Mouse (Mus musculus) activated CD4-positive, CD25-positive, alpha-beta regulatory T cell, adult 4 months (primary cell): ENCODE results near the gene Xrcc3. TPM values are rescaled to one million over a fixed set of nuclear protein-coding genes. Genes with fewer than 3 reads are reported as not detected.

Experiments
- ATAC-seq: one replicate; pipeline ENCODE4 v1.8.0; 2017
- polyA plus RNA-seq, 2 experiments: library from polyadenylated mRNA; unstranded; fragments of 100-300 nt; shearing (Covaris generic); gene quantifications; one replicate each; pipeline ENCODE4 v1.2.1; 2017

Xrcc3 gene
- polyA plus RNA-seq, 2 experiments from 2014 or later = 4.0 to 5.6 TPM

DNA sequence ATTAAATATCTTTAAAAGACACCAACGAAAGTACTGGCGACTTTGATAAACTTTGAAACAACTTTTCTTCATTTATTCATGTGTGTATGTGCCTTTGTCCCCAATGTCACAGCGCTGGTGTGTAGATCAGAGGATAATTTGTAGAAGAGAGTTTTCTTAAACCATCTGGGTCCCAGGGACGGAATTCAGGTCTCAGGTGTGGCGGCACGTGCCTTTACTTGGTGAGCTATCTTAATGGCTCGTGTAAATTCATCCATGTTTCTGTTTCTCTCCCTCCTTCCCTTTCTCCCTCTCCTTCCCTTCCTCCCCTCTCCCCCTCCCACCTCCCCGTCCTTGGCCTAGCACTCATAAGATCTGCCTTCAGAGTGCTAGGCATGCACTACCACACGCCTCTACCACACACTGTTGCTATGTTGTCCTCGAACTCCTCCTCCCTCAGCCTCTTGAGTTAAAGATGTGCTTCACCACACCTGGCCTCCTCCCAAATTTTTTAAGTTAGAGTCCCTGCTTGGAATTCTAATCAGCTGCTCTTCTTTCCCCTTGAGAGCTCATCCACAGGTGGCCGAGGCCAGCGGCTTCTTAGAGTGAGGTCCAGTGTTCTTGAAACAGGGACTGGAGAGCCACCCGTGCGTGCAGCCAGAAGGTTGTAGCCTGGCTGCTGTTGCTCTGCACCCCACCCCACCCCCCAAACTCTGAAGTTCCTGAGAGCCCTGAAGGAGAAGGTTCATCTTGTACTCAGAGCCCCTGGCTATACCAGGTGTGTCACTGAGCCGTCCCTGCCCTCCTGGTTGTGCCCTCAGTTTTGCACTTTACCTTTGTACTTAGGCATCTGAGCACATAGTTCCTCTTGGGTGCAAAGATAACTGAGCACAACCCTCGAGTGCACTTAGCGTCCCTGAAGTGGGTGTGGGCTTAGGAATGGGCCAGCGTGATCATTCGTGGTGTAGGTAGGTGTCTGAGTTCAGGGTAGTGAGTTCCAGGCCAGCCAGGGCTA lies 1.4 kb upstream of the Xrcc3 start:
- no peak for ATAC-seq

DNA sequence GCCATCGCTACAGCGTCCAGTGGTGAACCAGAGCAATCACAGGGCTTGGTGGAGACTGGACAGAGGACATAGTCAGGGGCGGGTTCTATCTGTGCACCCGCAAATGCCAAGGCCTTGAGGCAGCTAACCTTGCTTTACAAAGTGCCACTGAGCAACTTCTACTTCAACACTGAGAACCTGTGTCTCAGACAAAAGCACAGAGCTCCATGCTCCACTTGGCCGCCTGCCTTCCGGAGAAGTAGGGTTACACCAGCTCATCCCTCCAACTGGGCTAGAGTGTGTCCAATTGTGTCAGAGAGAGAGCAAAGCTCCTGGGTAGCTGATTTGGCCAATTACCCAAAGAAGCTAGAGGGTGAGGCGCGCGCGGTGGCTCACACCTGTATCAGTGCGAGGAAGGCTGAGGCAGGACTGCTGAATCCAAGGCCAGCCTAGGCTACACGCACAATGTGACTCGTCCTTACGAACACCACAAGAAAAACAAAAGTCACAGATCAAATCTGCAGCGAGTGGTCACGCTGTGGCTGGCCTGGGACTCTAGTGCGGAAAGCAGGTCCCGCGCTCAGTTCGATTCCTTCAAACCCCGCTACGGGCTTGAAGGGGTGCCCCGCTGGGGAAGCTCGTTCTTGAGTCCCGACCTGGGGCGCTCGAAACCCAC lies 435 bp downstream of the Xrcc3 start:
- peak; percentile 5 for ATAC-seq

DNA sequence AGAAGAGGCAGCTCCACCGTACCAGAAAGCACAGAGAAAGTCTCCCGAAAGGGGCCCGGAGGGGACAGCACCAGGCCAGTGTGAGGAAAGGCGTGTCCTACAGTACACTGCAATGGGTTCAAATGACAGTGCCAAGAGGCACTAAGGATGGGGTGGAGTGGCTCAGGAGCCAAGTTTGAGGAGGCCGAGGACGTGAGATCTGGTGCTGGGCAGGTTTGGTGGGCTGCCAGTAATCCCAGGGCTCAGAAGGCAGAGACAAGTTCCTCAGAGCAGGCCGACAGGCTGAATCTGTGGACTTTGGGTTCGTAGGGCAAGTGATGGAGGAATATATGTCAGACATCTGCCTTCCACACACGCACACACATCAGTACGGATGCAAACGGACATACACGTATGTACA lies 1.1 kb downstream of the Xrcc3 start:
- ATAC-seq = no peak

DNA sequence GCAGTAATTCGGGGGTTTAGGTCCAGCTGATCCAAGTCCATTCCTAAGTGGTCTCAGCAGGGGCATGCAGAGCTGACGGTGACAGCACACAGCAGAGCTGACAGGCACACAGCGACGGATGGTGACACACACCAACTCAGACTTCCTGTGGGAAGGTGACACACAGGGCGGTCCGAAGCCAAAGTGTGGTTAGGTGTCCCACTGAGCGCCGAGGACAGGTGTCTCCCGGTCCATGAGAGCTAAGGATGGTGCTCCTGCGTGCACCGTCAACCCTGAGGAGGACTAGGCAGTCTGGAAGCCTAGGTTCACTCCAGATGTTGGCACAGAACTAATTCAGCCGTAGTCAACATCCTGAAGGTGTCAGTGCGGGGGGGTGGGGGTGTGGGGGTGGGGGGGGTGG lies 1.6 kb downstream of the Xrcc3 start:
- ATAC-seq = no peak

DNA sequence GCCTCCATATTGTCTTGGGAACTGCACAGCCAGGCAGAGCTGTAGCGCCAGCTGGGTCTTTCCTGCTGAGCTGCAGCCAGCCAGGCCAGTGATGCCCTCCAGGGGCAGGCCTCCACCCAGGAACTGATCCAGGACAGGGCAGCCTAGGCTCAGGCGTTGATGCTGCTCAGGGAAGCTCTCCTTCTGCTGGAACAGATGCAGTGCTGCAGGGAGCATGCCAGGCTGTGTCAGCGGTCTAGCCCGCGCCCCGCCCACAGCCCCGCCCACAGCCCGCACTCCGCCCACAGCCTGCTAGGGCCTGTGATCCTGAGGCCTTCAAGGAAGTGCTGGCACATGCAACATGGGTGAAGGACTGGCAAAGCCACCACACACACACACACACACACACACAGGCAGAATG lies 3.9 kb downstream of the Xrcc3 start:
- ATAC-seq = no peak

DNA sequence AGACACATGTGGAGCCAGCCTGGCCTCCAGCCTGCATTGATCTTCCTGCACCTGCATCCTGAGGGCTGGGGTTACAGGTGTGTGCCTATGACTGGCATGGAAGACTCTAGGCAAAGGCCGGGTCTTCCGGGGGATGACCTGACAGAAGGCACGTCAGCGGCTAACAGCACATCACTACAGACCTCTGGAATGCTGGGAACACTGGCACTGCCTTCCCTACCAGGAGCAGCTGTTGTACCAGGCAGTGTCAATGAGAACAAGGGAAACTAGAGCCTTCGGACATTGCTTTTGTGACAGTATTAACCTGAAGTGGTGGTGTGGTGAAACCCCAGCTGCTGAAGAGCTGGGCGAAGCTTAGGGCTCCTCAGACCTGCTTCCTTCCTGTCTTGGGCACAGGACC lies 4.9 kb downstream of the Xrcc3 start:
- ATAC-seq = no peak

DNA sequence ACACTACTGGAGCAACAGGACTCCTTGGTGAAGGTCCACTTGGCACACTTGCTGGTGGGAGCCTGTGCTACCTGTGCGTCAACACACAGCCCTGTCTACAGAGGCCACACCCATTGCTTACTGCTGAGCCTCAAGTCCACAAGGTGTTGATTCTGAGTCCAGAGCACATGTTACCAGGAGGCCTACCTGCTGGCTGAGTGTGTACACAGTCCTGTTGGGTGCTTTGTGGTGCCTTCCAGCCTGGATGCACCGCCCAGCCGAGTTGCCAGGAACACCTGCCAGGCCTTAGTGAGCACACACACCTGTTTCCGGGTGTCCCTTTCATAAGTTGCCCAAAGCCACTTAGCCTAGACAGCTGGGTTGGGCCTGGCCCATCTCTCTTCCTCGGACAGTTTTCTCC lies 10.1 kb downstream of the Xrcc3 start:
- ATAC-seq = no peak

DNA sequence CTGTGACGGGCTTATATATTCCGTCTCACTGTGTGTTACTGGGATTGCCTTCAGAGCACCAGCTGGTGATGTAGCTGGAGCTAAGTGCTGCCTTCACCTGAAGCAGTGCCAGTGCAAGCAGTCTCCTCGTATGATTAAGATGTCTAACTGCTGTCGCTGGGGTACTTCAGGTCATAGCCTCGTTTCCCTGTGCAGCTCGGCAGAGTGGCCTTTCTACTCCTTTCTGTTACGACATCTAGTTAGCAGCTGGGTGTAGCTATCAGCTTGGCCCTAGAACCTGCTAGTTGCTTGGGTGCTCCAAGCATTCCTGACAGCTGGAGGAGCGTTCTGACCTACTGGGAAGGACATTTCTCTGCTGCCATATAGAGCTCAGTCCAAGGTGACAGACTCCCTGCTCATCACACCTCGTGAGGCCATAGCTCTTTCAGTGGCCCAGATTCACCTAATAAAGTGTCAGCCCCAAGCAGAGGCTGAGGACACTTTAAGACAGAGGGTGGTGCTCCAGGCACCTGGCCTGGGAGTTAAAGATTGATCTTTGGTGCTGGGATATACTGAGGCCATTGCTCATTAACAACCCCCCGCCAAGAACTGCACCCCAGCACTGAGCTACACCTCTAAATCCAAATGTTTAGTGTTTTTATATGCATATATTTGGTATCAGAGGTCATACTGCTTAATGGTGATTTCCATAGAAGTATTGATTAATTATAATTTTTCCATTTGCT lies 13.1 kb downstream of the Xrcc3 start:
- ATAC-seq = no peak

DNA sequence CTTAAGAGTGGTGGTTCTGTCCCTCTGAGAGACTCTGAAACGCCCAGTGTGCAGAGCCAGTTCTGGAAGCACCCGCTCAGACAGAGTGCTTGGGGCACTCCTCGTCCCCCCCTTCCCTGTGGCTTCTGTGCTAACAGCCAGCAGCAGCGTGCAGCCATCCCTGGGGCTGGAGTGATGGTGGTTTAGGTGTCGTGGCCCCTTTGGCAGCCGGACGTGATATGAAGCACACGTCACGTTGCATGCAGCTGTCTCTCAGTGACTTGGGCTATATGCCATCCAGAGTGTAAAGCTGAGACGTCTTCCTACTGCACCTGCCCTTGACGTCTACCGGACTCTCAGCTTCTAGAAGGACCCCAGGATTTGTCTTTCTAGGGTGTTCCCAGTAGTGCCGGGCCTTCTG lies 15.2 kb downstream of the Xrcc3 start:
- no peak for ATAC-seq

DNA sequence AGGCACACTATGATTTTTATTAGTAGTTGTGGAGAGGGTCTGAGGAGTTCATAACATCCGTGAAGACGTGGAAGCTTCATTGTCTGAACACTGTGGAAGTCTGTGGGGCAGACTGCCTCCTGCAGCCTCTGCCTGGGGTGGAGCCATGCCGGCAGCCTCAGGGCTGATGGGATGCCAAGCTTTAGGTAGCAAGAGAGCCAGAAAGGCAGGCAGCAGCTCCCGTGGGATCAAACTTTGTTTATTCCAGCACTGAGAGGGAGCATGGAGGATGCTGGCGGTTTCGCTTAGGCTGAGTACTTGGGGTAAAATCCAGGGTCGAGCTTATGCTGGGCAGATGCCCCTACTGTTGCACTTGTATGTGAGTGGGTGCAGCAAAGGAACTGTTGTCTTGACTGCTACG lies 16.4 kb downstream of the Xrcc3 start:
- no peak for ATAC-seq

DNA sequence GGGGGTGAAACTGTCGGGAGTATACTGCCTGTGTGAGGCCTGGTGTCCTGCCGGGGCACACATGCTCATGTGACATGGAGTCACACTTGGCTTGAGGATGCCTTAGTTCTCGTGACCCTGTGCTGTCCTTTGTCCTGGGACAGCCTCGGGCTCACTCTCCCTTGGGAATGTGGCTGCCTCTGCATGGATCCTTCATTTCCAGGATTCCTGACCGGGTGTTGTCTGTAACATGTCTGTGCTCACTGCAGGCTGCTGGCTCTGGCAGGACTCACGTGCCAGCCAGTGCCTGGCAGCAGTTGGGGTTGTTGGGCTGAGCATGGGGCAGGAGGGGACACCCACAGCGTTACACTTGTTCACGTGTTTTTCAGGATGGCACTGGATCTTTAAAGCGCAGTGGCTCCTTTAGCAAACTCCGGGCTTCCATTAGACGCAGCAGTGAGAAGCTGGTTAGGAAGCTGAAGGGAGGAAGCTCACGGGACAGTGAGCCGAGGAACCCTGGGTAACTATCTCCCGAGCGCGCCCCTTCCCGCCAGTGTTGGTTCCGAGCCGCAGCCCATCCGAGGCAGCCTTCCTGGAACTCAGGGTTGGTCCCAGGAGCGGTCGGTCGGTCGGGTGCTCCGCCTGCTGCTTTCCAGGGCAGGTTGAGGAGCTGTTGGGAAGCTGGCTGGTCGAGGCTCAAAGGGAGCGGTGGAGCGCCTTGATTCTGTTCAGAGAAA lies 18.3 kb downstream of the Xrcc3 start:
- ATAC-seq = no peak

DNA sequence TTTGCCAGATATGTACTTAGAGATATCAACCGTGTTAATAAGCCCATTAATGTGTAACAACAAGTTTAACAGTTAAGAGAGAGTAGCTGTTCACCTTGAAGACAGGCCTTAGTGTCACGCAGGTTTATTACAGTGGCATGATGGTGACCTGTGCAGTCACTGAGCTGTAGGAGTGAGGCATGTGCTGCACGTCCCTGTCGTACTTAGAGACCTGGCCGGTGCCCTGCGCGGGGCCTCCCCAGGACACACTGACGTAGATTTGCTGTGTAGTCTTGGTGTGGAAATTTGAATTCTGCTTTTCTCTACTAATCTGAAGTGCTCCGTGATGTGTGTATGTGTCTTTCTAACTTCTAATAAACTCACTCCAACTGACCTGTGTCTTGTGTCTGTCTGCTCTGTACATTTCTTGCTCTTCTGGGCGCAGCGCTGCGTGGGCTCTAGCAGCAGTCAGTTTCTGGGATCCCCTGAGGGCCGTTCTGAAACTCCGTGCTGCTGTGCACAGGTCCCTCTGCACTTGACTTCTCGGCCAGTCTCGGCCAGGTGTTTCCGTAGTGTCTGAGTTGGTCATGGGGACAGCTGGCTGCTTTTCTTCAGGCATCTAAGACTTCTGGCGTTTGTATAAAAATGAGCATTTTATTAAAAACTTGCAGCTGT lies 19.0 kb downstream of the Xrcc3 start:
- no peak for ATAC-seq

DNA sequence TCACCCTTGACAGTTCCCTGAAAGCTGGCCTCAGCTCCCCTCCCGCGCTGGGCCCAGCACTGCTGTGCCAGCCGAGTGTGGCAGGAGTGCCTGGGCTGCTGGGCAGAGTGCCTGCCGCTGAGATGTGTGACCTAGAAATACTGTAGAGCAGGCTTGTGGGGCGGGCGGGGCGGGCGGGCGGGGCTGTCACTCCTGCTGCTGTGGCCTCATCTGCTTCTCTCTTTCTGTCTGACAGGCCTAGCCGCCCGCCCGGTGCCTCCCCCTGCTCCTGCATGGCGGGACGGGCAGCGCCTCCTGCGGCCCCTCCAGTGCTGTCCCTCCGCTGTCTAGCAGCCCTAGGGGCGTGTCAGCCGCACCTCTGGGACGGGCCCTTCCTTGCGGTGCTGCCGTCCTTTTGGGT lies 19.6 kb downstream of the Xrcc3 start:
- ATAC-seq = no peak

DNA sequence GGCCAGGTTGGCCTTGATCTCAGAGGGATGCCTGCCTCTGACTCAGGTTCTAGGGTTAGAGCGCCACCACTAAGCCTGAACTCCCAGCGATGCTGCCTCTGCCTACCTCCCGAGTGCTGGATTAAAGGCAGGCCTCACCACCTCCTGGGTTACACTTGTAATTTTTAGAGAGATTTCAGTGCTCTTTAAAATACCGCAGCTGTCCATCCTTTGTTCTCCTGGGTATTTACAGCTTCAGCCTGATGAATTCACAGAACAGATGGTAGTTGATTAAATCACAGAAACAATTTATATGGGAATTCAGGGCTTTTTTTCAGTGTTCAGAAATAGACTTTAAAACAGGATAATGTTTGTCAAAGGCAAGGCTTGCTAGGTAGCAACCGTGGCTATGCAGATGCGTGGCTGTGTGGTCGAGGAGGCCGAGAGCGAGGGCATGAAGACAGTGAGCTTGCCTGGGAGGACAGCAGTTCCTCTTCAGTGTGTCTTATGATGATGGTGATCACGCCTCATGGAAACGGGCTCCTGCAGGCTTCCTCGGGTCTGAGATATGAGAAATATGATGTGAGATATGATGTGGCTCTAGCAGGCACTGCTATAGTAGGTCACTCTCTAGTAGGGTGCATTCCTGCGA lies 22.1 kb downstream of the Xrcc3 start:
- ATAC-seq = no peak

DNA sequence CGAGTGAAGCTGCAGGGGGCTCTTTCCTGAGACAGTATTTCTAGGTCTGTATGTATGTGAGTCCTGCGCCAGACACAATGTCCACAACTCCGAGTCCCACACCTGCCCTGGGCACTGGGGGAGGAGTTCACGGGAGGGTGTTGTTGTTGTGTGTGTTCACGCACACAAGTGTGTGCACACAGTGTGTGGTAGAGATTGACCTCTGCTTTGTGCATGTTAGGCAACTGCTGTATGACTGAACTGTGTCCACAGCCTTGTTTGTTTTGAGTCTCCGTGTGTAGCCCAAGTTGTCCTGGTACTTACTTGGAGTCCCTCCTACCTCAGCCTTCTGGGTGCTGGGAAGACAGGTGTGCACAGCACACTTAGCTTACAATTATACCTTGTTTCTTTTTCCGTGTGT lies 23.0 kb downstream of the Xrcc3 start:
- no peak for ATAC-seq

DNA sequence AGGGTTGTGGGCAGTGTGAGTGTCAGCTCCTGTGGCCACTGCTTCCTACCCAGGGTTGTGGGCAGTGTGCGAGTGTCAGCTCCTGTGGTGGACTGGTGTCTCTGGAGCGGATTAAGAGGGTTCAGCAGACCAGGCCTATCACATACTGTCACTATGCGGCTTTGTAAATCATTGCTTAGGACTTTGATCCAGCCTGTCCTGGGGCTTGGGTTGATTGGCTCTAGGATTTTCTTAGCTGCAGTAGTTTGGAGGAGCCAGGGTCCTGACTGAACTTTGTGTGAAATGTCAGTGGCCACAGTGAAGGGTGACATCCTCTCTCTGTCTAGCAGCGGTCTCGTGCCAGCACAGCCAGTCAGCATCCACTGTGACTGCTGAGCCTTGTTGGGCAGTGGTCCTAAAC lies 23.6 kb downstream of the Xrcc3 start:
- ATAC-seq = no peak

DNA sequence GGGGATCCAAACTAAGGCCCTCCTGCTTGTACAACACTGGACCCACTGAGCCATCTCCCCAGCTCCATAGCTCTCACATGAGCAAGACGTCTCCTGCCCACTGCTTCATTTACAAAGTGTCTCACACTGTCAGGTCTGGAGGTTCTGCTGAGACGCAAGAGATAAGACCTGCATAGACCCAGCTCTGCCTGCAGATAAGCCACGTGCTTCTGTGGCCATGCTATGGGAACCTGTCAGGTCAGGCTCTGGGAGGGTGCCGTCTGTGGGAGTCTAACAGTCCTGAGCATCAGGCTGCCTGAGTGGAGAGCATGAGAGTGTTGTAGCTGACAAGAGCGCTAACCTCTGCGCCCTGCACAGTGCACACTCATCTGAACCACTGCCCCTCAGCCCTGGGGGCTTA lies 26.7 kb downstream of the Xrcc3 start:
- no peak for ATAC-seq

DNA sequence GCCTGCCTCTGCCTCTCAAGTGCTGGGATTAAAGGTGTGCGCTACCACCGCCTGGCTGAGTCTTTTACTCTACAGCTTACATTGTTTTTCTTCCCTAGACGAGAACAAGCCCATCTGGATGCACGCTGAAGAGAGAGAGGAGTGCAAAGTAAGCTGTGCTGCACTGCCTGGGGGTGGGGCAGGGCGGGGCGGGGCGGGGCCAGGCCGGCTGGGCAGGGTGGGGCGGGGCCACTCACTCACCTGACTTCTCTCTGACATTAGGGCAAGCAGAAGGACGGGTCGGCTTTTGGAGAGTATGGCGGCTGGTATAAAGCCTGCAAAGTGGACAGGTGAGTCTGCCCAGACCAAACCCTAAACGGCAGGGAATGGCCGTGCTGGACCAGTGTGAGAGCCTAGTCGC lies 28.5 kb downstream of the Xrcc3 start:
- ATAC-seq = no peak

DNA sequence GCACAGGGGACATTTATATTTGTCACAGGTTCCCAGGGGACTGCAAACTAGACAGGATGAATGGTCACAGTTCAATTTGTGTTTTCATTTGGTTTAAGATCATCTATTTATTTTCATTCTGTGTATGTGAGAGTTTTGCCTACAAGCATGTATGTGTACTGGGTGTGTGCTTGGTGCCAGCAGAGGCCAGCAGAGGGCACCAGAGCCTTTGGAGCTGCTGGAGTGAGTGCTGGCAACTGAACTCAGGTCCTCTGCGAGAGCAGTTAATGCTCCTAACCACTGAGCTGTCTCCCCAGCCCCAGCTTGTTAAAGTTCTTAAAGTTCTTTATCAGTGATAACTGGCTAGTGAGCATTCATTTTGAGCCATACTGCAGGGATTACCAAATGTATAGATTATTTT lies 34.1 kb downstream of the Xrcc3 start:
- ATAC-seq = no peak

DNA sequence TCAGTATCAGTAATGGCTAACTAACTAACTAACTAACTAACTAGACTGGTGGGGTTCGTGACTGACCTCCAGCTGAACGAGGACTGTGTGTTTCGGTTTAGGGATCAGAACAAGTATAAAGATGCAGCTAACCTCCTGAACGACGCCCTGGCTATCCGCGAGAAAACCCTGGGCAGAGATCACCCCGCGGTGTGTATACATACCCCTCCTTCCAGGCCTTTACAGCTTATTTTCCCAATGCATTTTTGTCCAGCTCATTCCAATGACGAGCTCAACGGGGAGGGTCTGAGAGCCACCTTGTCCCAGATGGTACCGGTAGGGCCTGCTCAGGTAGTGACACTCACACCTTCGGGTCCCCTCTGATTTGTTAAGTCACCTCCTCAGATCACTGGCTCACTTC lies 35.8 kb downstream of the Xrcc3 start:
- no peak for ATAC-seq

DNA sequence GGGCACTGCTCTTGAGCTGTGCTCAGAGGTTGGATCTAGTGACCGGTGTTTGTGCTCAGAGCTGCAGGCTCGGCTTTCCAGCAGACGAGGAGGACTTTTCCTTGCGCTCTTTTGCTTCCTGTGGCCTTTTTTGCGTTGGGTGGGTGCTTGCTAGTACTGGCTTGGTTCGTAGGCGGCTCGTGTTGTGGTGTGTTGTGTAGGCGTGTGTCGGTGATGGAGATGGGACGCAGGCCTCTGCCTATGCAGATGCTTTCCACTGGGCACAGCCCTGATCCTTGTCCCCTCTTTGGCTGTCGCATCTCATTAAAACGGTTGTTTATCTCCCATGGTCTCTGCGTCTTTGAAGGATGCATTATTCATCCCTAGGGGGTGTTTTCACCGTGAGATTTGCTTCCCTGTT lies 38.8 kb downstream of the Xrcc3 start:
- ATAC-seq = no peak

DNA sequence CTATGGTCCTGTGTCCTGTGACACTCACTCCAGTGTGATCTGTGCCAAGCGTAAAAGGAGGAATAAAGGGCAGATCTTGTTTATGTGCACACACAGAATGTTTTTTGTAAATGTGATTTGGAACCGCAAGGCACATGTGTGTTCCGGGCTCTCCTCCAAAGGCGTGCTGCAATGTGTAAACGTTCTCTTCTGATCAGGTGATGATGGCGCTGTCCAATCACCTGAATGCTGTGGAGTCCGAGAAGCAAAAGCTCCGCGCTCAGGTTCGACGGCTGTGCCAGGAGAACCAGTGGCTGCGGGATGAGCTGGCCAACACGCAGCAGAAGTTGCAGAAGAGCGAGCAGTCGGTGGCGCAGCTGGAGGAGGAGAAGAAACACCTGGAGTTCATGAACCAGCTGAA lies 39.5 kb downstream of the Xrcc3 start:
- no peak for ATAC-seq
